In the genomic region with DNA sequence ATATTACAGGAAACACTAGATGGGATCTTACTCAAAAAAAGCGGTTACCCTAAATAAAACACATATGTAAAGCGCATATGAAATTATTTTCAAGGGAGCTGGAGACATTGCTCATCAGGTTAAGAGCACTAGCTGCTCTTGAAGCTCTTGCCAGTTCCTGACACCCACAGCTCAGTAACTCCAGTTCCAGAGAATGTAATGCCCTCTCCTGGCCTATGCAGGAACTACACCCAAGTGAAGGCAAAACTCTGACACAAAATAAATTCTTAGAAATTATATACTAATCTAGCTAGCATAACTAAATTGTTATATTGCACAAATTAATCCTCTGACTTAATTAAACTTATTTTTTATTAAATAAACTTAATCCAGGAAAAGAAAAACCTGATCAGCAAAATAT, we compare ENCODE assay signal across 10 mouse cellular contexts.
DNase-seq lines count a peak whose midpoint lies in the region; ATAC-seq and TF ChIP-seq lines count a peak whose summit lies in the region.
"Had no signal": no experiment of that assay in that cellular context is flagged by ENCODE, and none has a peak within 500 bp of the region (broad histone marks: within the 10 kb centered on the region; RNA-seq: fewer than 3 reads in every experiment).

No protein-coding gene starts in this region.

- H3K27ac ChIP-seq in layer of hippocampus, adult 2 months: no peak overlapping the region
- H3K27ac ChIP-seq in embryonic facial prominence, embryonic 11.5 days (replicated peaks; ENCODE audit: low read depth, low read length): no peak overlapping the region
- H3K27ac ChIP-seq: heart, embryonic 15.5 days had no signal

- H3K4me3 ChIP-seq in layer of hippocampus, adult 2 months: no peak overlapping the region
- H3K4me3 ChIP-seq in embryonic facial prominence, embryonic 11.5 days (ENCODE audit: low read depth, low read length): no peak overlapping the region
- H3K4me3 ChIP-seq: heart, embryonic 15.5 days; myocyte had no signal

- ATAC-seq in embryonic facial prominence, embryonic 11.5 days (replicated peaks; ENCODE audit: insufficient number of reproducible peaks, low FRiP score, low TSS enrichment, low read depth): no peak

- H3K4me2 ChIP-seq in embryonic facial prominence, embryonic 11.5 days (ENCODE audit: low read depth, low read length): no peak overlapping the region
- H3K4me2 ChIP-seq: heart, embryonic 15.5 days had no signal

- 79% methylated on average over 2 of the region's 2 CpGs for WGBS in embryonic facial prominence, embryonic 11.5 days

- H3K9ac ChIP-seq in embryonic facial prominence, embryonic 11.5 days (replicated peaks; ENCODE audit: low read length): no peak overlapping the region
- H3K9ac ChIP-seq: heart, embryonic 15.5 days had no signal

- TF ChIP-seq CTCF in layer of hippocampus, adult 2 months (conservative IDR thresholded peaks at IDR 0.05): peak; percentile 74

- H3K27me3 ChIP-seq in embryonic facial prominence, embryonic 11.5 days (ENCODE audit: control insufficient read depth, insufficient read depth, low read length): no peaks in the 10 kb centered on the region
- H3K27me3 ChIP-seq: heart, embryonic 15.5 days had no signal

- H3K4me1 ChIP-seq in embryonic facial prominence, embryonic 11.5 days (ENCODE audit: control insufficient read depth, insufficient read depth, low read length): no peaks in the 10 kb centered on the region

- peak; percentile 23 for DNase-seq in adrenal gland, postnatal 10 days
- no peak for DNase-seq in adrenal gland, adult 8-10 months
- DNase-seq in layer of hippocampus, adult 2 months (ENCODE audit: low spot score in 2 of 2): no peak
- DNase-seq in layer of hippocampus, adult 9-11 months: no peak
- DNase-seq in 416B (ENCODE audit: low read depth): peak; percentile 52
- peak; percentile 56 for DNase-seq in embryonic facial prominence, embryonic 11.5 days (ENCODE audit: low spot score)
- DNase-seq in neural tube, embryonic 10.5 days (ENCODE audit: extremely low spot score, low spot score): no peak
- DNase-seq in adrenal gland, postnatal 25 days: no peak

- no peaks in the 10 kb centered on the region for H3K36me3 ChIP-seq in embryonic facial prominence, embryonic 11.5 days (replicated peaks; ENCODE audit: control insufficient read depth, insufficient read depth, low read depth, low read length)
- H3K36me3 ChIP-seq: heart, embryonic 15.5 days had no signal

- no peaks in the 10 kb centered on the region for H3K9me3 ChIP-seq in embryonic facial prominence, embryonic 11.5 days (replicated peaks; ENCODE audit: control insufficient read depth, low read length)
- H3K9me3 ChIP-seq: heart, embryonic 15.5 days had no signal

Comparison
In these comparisons a context has a peak if more than half of its experiments do, and no peak if none do; other contexts are left out.
1. DNase-seq: peak in adrenal gland, postnatal 10 days (single experiment), 416B (single experiment) and embryonic facial prominence, embryonic 11.5 days (single experiment); none in adrenal gland, adult 8-10 months (single experiment), layer of hippocampus, adult 2 months (0 of 2), layer of hippocampus, adult 9-11 months (single experiment), neural tube, embryonic 10.5 days (single experiment) and adrenal gland, postnatal 25 days (single experiment).